Mouse (Mus musculus): Measurements from ENCODE around the gene Utp3. TPM values are rescaled to one million over a fixed set of nuclear protein-coding genes. Genes with fewer than 3 reads are reported as not detected.
A peak's percentile ranks its signal among the peaks of the same experiment; 100 is the strongest.
"Not testable (repeated sequence)": the region's sequence is repeated elsewhere in the genome, so short reads cannot be mapped to it uniquely, and the experiment has no call there.

Utp3 gene
- total RNA-seq (2021), result 10 to 100 TPM; 24.5 to 25.6 TPM

GRCm38 (mm10) chr5:88554086-88554886 lies at the start of gene Utp3:
Gene Utp3, plus strand, starts transcription at chr5:88554462.
- peak; percentile 98 for DNase-seq

GRCm38 (mm10) chr5:88508555-88508954 lies 45.7 kb upstream of the Utp3 start:
- DNase-seq, result no peak

GRCm38 (mm10) chr5:88508990-88509389 lies 45.3 kb upstream of the Utp3 start:
- no peak for DNase-seq

- peak; percentile 42 for DNase-seq
Observed at GRCm38 (mm10) chr5:88519232-88519631, 35.0 kb upstream of the Utp3 start.

- no peak for DNase-seq
Observed at GRCm38 (mm10) chr5:88527657-88528056, 26.6 kb upstream of the Utp3 start, which contains the start of gene Jchain. Gene Jchain, minus strand, starts transcription at chr5:88527891.

GRCm38 (mm10) chr5:88530908-88531307 lies 23.4 kb upstream of the Utp3 start:
- DNase-seq, result no peak

GRCm38 (mm10) chr5:88534697-88535096 lies 19.6 kb upstream of the Utp3 start:
- DNase-seq, result no peak

GRCm38 (mm10) chr5:88540845-88541244 lies 13.4 kb upstream of the Utp3 start:
- no peak for DNase-seq

GRCm38 (mm10) chr5:88542651-88543282 lies 11.5 kb upstream of the Utp3 start:
- DNase-seq, result peak; percentile 68

GRCm38 (mm10) chr5:88544411-88544810 lies 9.9 kb upstream of the Utp3 start:
- DNase-seq, result not testable (repeated sequence)

- DNase-seq, result no peak
Observed at GRCm38 (mm10) chr5:88545536-88545935, 8.7 kb upstream of the Utp3 start.

- DNase-seq, result no peak
Observed at GRCm38 (mm10) chr5:88553271-88554085, 784 bp upstream of the Utp3 start.

- DNase-seq, result no peak
Observed at GRCm38 (mm10) chr5:88558991-88559390, 4.7 kb downstream of the Utp3 start.

- no peak for DNase-seq
Observed at GRCm38 (mm10) chr5:88561080-88561814, 7.0 kb downstream of the Utp3 start.

- DNase-seq, result no peak
Observed at GRCm38 (mm10) chr5:88562863-88563780, 8.9 kb downstream of the Utp3 start.

GRCm38 (mm10) chr5:88564501-88565147 lies 10.4 kb downstream of the Utp3 start, which contains the start of gene Rufy3:
Gene Rufy3, plus strand, starts transcription at chr5:88565040.
- DNase-seq, result peak; percentile 90

- DNase-seq, result peak; percentile 81
Observed at GRCm38 (mm10) chr5:88565148-88566033, 11.1 kb downstream of the Utp3 start.

GRCm38 (mm10) chr5:88566034-88566841 lies 12.0 kb downstream of the Utp3 start:
- DNase-seq, result no peak

- DNase-seq, result no peak
Observed at GRCm38 (mm10) chr5:88569541-88569940, 15.3 kb downstream of the Utp3 start.
